Mouse (Mus musculus) small intestine, adult 2 months (tissue): ENCODE data around the gene Tsga10ip.

ENCODE experiments used
- CTCF ChIP-seq: fragments of 200-500 bp; IDR thresholded peaks from 2 replicates; pipeline ENCODE4 v1.5.1; 2012; ENCODE audit warnings: low read depth, mild to moderate bottlenecking, control low read depth, inconsistent platforms, low read length, moderate library complexity, mixed read lengths; ENCODE audit not compliant: insufficient replicate concordance, insufficient read length; ENCODE audit errors: extremely low read depth
- POLR2A ChIP-seq: fragments of 200-500 bp; IDR thresholded peaks from 2 replicates; pipeline ENCODE4 v1.6.1; 2012; ENCODE audit warnings: low read depth, mild to moderate bottlenecking, control low read depth, inconsistent platforms, low read length, moderate library complexity

DNA sequence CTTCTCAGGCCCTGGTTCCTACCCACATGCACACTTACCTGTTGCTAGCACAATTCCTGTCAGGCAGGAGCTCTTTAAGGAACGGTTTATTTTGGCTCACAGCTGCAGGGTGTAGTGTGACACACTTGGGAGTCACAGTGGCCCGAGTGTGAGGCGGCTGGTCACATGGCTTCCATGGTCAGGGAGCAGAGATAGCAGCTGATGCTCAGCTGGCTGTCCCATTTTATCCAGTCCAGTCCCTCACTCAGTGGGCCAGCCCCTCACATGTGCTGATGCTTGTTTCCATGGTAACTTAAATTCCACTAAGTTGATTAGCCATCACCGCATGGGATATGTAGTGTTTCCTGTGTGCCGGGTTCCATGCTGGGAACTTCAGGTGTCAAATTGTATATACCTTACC lies 9.6 kb upstream of the Tsga10ip start:
- no peak for TF ChIP-seq CTCF
- no peak for TF ChIP-seq POLR2A
